Mouse (Mus musculus) E14TG2a.4 (cell line): ENCODE data around the gene Tmem136.

ENCODE experiments used
- CTCF ChIP-seq: conservative IDR thresholded peaks from 2 replicates; pipeline ENCODE4 v1.5.1; 2014; ENCODE audit warnings: low read length
- NANOG ChIP-seq: IDR thresholded peaks from 2 replicates; pipeline ENCODE4 v1.6.1; 2014; ENCODE audit warnings: borderline replicate concordance, low read length, mixed read lengths
- POU5F1 ChIP-seq: IDR thresholded peaks from 2 replicates; pipeline ENCODE4 v1.6.1; 2014; ENCODE audit warnings: low read length, borderline replicate concordance

DNA sequence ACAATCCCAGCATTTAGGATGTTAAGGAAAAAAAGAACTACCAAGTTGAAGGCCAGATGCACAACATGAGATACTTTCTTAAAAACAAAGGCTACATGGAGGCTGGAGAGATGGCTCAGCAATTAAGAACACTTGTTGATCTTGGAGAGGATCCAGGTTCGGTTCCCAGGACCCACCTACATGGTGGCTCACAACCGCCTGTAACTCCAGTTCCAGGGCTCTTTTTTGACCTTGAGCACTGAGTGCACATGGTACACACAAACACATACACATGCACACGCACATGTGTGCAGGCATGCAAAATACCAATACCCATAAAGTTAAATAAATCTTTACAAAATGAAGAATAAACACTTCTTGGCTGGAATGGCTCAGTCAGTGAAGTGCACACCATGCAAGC lies 48.5 kb downstream of the Tmem136 start:
- TF ChIP-seq CTCF, result no peak
- TF ChIP-seq POU5F1, result no peak
- TF ChIP-seq NANOG, result no peak
